Mouse (Mus musculus) right cerebral cortex, postnatal 4 days (tissue): ENCODE results near the gene Lasp1.
"Not testable (repeated sequence)": the region's sequence is repeated elsewhere in the genome, so short reads cannot be mapped to it uniquely, and the experiment has no call there.

ENCODE experiments used
- DNase-seq: peaks from one replicate; pipeline ENCODE4 v3.0.0-alpha.2; 2022

Lasp1 gene

DNA sequence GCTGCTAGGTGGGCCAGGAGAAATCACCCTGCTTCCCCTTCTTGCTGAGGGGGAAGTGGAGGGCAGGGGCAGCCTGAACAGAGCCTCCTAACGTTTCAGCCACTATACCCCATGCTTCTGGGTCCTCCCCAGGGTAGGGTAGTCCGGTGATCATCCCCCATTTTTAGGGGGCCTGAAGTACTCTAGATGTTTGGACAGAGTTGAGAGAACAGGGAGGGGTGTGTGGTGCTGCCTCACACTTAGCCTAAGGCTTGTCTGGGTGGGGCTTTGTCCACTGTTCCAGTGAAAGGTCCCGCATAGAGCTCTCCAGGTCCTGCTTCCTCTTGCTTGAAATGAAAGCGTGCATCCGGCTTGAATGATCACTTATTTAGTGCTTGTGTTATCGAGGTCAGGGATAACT, 31.7 kb downstream of the Lasp1 start:
- DNase-seq = no peak

DNA sequence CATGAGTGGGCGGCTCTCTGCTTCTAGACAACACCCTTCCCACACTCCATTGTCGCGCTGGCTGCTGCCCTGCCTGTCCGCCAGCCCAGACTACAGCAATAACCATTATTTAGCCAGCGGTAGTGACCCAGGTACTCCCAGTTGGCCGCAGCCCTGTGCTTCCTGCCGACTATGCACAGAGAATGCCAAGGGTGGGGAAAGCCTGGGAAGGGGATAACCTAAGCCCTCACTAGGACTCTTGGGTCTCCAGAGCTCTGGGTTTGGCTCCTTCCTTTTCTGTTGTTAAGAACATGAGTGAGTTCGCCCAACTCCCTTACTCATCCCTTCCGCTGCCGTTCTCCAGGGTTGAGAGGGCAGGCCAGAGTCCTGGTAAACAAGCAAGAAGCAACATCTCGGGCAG, 33.2 kb downstream of the Lasp1 start:
- DNase-seq = no peak

- DNase-seq = no peak
Measured at GRCm38 (mm10) chr11:97833352-97833751, 34.6 kb downstream of the Lasp1 start.

DNA sequence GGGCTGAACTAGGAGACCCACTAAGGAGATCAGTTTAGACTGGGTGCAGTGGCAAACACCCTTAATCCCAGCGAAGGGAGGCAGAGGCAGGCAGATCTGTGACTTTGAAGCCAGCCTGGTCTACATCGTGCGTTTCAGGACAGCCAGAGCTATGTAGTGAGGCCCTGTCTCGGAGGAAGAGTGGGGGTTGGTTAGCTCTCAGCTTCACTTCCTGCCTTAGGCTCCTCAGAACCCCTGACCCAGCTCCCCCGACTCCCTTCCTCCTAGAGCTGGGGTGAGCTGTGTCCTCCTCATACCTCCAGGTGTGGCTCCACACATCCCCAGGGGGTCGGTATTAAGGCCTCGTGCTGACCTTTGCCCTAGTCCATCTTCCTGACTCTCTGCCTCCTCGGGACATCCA, 37.7 kb downstream of the Lasp1 start:
- DNase-seq = no peak

- DNase-seq = not testable (repeated sequence)
Measured at GRCm38 (mm10) chr11:97837051-97837450, 38.3 kb downstream of the Lasp1 start.

- DNase-seq = no peak
Measured at GRCm38 (mm10) chr11:97837641-97838149, 38.9 kb downstream of the Lasp1 start.

- no peak for DNase-seq
Measured at GRCm38 (mm10) chr11:97838779-97839440, 40.1 kb downstream of the Lasp1 start.

- DNase-seq = no peak
Measured at GRCm38 (mm10) chr11:97839441-97840134, 40.8 kb downstream of the Lasp1 start.

GRCm38 (mm10) chr11:97840135-97840490, 41.3 kb downstream of the Lasp1 start:
- no peak for DNase-seq

DNA sequence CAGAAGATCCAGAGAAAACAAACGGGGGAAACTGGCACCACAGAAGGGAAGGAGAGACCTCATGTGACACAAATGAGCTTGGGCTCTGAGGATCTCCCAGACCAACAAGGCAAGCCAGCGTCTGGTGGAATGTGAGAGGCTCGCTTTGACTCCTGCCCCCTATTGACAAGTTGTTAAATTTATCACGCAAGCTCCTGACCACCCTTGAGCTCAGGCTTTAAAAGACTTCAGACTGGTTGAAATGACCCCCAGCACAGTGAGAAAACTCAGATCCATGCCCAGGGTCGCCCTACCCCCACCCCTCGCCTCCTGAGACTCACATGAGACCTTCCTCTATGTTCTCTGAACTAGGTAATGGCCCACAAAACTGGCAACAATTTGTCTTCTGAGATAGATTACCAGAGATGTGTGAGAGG, 41.7 kb downstream of the Lasp1 start, which contains the start of gene B230217C12Rik:
B230217C12Rik (plus strand) TSS at position 242 of the 416 bp plus-strand sequence.
- no peak for DNase-seq

DNA sequence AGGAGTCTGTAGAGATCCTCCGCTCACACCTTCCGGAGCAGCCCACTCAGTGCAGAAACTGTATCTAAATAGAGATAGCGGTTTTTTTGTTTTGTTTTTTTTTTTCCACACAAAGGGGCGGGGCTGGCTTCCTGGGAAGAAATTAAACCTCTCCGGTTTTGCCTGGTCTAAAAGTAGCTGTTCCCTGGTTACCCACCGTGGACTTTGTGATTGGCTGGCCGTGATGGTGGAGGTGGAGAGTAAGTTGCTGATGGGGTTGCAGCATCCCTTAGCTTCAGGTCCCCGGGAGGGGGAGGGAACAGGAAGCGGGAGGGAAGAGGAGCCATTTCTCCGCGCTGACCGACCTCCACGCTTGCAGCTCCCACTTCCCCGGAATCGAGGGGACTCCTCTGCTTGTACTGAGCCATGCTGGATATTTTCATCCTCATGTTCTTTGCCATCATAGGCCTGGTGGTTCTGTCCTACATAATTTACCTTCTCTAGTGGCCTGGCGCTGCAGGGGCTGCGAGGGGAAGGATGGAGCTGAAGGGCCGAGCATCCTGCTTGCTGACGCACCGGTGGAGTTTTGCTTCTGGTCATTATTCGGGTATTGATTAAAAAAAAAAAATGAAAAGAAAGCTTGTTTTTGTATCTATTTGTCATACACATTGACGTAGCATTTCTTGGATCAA, 42.3 kb downstream of the Lasp1 start:
- DNase-seq = peak; percentile 76

DNA sequence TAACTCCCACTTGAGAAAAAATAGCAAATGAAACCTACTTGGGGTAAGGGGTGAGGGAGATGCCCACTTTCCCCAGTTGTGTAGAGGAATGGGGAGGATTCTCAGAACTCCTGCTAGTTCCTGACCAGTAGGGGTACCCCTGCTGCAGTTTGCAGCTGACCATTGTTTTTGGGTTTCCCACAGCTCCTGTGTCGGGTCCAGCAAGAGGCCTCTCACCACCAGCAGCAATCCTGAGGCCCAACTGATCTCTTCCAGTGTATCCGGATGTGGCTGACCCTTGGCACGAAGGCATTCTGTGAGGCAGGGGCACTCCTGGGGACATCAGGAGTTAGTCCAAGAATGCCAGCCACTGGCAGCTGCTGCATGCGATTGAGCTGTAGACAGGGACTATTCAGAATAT, 43.2 kb downstream of the Lasp1 start:
- DNase-seq = no peak

GRCm38 (mm10) chr11:97850367-97850766, 51.6 kb downstream of the Lasp1 start:
- DNase-seq = no peak

DNA sequence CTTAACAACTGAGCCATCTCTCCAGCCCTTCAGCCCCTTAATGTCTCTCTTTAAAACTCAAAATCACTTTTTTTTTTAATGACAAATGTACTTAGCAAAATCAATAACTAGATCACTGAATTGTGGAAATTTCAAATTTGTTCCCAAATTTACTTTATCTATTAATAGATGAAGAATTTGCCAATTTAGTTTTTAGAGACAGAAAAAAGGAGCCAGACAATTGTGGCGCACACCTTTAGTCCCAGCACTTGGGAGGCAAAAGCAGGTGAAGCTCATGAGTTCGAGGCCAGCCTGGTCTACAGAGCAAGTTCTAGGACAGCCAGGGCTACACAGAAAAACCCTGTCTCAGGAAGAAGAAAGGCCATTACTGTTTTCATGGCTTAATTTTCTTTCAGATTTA, 52.8 kb downstream of the Lasp1 start:
- no peak for DNase-seq

DNA sequence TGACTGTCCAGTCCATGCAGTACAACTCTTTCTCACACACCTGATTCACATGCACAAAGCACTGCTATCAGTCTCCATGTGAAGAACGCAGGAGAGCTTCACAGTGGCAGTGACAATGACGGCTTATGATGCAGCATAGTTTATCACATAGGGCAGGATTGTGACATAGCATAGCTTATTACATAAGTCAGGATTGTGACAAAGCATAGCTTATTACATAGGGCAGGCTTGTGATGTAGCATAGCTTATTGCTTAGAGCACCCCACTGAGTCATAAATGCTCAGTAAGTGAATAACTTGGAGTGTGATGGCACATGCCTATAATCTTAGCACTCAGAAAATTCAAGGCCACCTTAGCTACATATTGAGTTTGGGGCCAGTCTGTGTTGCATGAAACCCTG, 56.7 kb downstream of the Lasp1 start:
- DNase-seq = no peak

- DNase-seq = no peak
Measured at GRCm38 (mm10) chr11:97862148-97862547, 63.3 kb downstream of the Lasp1 start.

GRCm38 (mm10) chr11:97865421-97865820, 66.6 kb downstream of the Lasp1 start:
- DNase-seq = no peak

GRCm38 (mm10) chr11:97866091-97866888, 67.5 kb downstream of the Lasp1 start:
- DNase-seq = no peak

DNA sequence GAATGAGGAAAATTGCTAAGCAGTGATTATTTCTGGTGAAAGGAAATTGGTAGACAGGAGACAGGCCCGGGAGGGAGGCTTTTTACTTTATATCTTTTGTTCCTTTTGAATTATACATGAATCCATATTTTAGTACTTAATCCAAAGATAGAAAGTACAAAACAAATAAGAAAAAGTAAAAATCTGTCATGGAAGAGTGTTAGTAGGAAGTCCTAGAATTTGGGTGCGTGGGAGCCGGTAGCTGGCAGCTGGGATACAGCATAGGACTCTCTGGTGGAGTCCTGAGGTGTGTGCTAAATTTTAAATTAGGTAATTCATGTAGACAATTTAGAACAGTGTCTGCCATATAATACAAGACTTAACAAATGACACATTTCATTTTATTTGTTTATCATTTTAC, 68.8 kb downstream of the Lasp1 start:
- DNase-seq = no peak

DNA sequence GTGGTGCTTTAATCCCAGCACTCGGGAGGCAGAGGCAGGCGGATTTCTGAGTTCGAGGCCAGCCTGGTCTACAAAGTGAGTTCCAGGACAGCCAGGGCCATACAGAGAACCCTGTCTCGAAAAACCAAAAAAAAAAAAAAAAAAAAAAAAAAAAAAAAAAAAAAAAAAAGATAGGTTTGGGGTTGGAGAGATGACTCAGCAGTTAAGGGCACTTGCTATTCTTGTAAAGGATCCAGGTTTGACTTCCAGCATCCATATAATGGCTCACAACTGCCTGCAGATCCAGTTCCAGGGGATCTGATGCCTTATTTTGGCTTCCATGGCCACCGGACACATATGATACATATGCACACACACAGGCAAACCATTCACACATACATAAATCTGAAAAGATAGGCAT, 73.6 kb downstream of the Lasp1 start:
- not testable (repeated sequence) for DNase-seq

GRCm38 (mm10) chr11:97874396-97874795, 75.6 kb downstream of the Lasp1 start:
- DNase-seq = no peak

DNA sequence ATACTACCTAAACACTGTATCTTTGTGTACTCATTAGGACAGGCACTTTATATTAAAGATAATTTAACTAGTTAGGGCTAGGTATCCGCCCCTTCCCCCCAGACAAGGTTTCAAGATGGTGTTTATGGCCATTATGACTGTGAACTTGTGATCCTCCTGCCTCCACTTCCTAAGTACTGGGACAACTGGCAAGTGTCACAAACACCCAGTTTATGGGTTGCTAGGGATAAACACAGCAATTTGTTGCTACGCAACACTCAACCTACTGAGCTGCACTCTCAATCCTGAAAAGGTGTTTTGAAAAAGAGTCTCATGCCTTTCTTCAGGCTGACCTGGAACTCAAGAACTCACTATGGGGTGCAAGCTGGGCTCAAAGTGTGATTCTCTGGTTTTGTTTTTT, 78.5 kb downstream of the Lasp1 start:
- no peak for DNase-seq

- no peak for DNase-seq
Measured at GRCm38 (mm10) chr11:97880362-97880761, 81.6 kb downstream of the Lasp1 start.
